8 mouse cellular contexts compared by ENCODE assay signal in the genomic region with DNA sequence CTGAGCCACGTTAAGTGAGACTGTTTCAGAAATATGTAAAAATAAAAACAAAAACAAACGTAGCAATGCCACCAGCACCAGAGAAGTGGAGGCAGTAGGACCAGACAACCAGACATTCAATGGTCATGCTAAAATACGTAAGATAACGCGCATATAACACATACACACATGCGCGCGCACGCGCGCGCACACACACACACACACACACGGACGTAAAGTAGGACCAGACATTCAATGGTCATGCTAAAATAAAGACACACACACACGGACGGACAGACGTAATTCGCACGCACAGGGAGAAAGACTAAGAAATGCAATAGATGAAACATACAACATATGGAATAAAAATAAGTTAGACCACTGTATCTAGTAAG. TPM values are rescaled to one million over a fixed set of nuclear protein-coding genes. Genes with fewer than 3 reads are reported as not detected.
DNase-seq lines count a peak whose midpoint lies in the region; ATAC-seq and TF ChIP-seq lines count a peak whose summit lies in the region.

No protein-coding gene starts in this region.

- H3K4me3 ChIP-seq in cortical plate, adult 2 months (ENCODE audit: insufficient read depth, low read length), result peak overlapping the region; percentile 45
- H3K4me3 ChIP-seq in lung, adult 2 months (replicated peaks; ENCODE audit: extremely low read depth, low read depth, low read length), result peak overlapping the region; percentile 66
- peak overlapping the region; percentile 36 for H3K4me3 ChIP-seq in neural tube, embryonic 12.5 days

- H3K27ac ChIP-seq in cortical plate, adult 2 months (ENCODE audit: insufficient read depth, low read length), result peak overlapping the region; percentile 71; the same call in 1 of the 2 replicates
- H3K27ac ChIP-seq in neural tube, embryonic 12.5 days, result no peak overlapping the region

- no peaks in the 10 kb centered on the region for H3K9me3 ChIP-seq in neural tube, embryonic 12.5 days

- no peak for TF ChIP-seq CTCF in cortical plate, adult 2 months (IDR thresholded peaks at IDR 0.05; ENCODE audit: extremely low read depth, insufficient read depth, low read length)
- no peak for TF ChIP-seq CTCF in lung, adult 2 months (IDR thresholded peaks at IDR 0.05; ENCODE audit: insufficient read depth, low read length)

- H3K36me3 ChIP-seq in neural tube, embryonic 12.5 days, result peaks cover 4% of the 10 kb centered on the region; the same call in 1 of the 2 replicates

- H3K4me1 ChIP-seq in cortical plate, adult 2 months (ENCODE audit: control insufficient read depth, insufficient read depth, low read length), result no peaks in the 10 kb centered on the region
- H3K4me1 ChIP-seq in lung, adult 2 months (ENCODE audit: control insufficient read depth, insufficient read depth, low read length), result no peaks in the 10 kb centered on the region
- H3K4me1 ChIP-seq in neural tube, embryonic 12.5 days, result no peaks in the 10 kb centered on the region

- DNase-seq in 416B (ENCODE audit: low read depth), result peak; percentile 87
- peak; percentile 81 for DNase-seq in NIH3T3 (ENCODE audit: low read depth)
- DNase-seq in heart, adult 9 months (ENCODE audit: low spot score in 2 of 2), result peak; percentile 16 to 31
- DNase-seq in kidney, adult 9 months, result peak; percentile 44
- peak; percentile 14 for DNase-seq in lung, adult 2 months
- DNase-seq in thymus, postnatal 25 days, result peak; percentile 31

- peak overlapping the region; percentile 62 for H3K4me2 ChIP-seq in neural tube, embryonic 12.5 days (replicated peaks)

- H3K9ac ChIP-seq in neural tube, embryonic 12.5 days, result peak overlapping the region; percentile 45

- H3K27me3 ChIP-seq in neural tube, embryonic 12.5 days (replicated peaks), result no peaks in the 10 kb centered on the region

- peak; percentile 26 for ATAC-seq in neural tube, embryonic 12.5 days (ENCODE audit: low FRiP score, low read depth)

- 14% methylated on average over 19 of the region's 19 CpGs for WGBS in lung, adult 2 months
- WGBS in neural tube, embryonic 12.5 days, result 57% methylated on average over 19 of the region's 19 CpGs

- TF ChIP-seq POLR2A in cortical plate, adult 2 months (IDR thresholded peaks at IDR 0.05; ENCODE audit: extremely low read depth, insufficient read depth, low read length), result no peak
- TF ChIP-seq POLR2A in lung, adult 2 months (IDR thresholded peaks at IDR 0.05; ENCODE audit: borderline replicate concordance, extremely low read depth, low read depth, low read length), result no peak

RNA-seq across cellular contexts. Expression of gene Zcchc13, which starts 14.2 kb away (rescaled TPM):
- polyA plus RNA-seq in cortical plate, adult 2 months (2012; rRNA removed), result 0.19 and 0.21 TPM in 2 replicates
- not detected in 2 replicates for polyA plus RNA-seq in lung, adult 2 months (2012; rRNA removed)
- not detected in 2 replicates for polyA plus RNA-seq in neural tube, embryonic 12.5 days (2016; fragmentation: Nextera tagmentation; extraction: Ambion mirVana)

Comparison
In these comparisons a context has a peak if more than half of its experiments do, and no peak if none do; other contexts are left out.
1. DNase-seq: peak in every context shown above with its lines; median percentile 87 in 416B; 81 in NIH3T3; 44 in kidney, adult 9 months; 31 in thymus, postnatal 25 days; 24 in heart, adult 9 months; 14 in lung, adult 2 months.